Mouse (Mus musculus): Measurements from ENCODE around the gene Sinhcaf. TPM values are rescaled to one million over a fixed set of nuclear protein-coding genes. Genes with fewer than 3 reads are reported as not detected.

The Sinhcaf gene
- polyA plus RNA-seq, 1 experiment from 2014 or later: 187 TPM

- no peaks in the 10 kb centered on the region for H3K9me3 ChIP-seq (replicated peaks)
- H3K4me2 ChIP-seq: no peak overlapping the region
- H3K27ac ChIP-seq: no peak overlapping the region
- H3K4me1 ChIP-seq: no peaks in the 10 kb centered on the region
- 94% methylated on average over 9 of the region's 9 CpGs for WGBS
- H3K36me3 ChIP-seq (ENCODE audit: poor library complexity, severe bottlenecking): no peaks in the 10 kb centered on the region
- H3K27me3 ChIP-seq: no peaks in the 10 kb centered on the region
- ATAC-seq: no peak
- no peak overlapping the region for H3K9ac ChIP-seq
- H3K4me3 ChIP-seq: no peak overlapping the region
Measured at GRCm38 (mm10) chr6:148906958-148907357, 39.3 kb downstream of the Sinhcaf start.

- H3K4me2 ChIP-seq: no peak overlapping the region
- no peak for ATAC-seq
- 71% methylated on average over 3 of the region's 3 CpGs for WGBS
- no peaks in the 10 kb centered on the region for H3K36me3 ChIP-seq (ENCODE audit: poor library complexity, severe bottlenecking)
- no peaks in the 10 kb centered on the region for H3K4me1 ChIP-seq
- H3K27me3 ChIP-seq: no peaks in the 10 kb centered on the region
- H3K9me3 ChIP-seq (replicated peaks): no peaks in the 10 kb centered on the region
- H3K27ac ChIP-seq: no peak overlapping the region
- no peak overlapping the region for H3K9ac ChIP-seq
- no peak overlapping the region for H3K4me3 ChIP-seq
Measured at GRCm38 (mm10) chr6:148902728-148903127, 43.5 kb downstream of the Sinhcaf start.

GRCm38 (mm10) chr6:148896507-148896851 lies 49.8 kb downstream of the Sinhcaf start:
- Histone ChIP-seq H3K4me1 (peaks cover 10% of the 10 kb centered on the region), H3K27ac (peak overlapping the region; percentile 87), H3K4me2 (peak overlapping the region; percentile 88), H3K27me3 (no peaks in the 10 kb centered on the region), H3K9ac (peak overlapping the region; percentile 82), H3K9me3 (replicated peaks) (no peaks in the 10 kb centered on the region), H3K4me3 (peak overlapping the region; percentile 71), H3K36me3 (ENCODE audit: poor library complexity, severe bottlenecking) (no peaks in the 10 kb centered on the region)
- ATAC-seq: peak; percentile 41
- 54% methylated on average over 6 of the region's 6 CpGs for WGBS

GRCm38 (mm10) chr6:148895773-148896506 lies 50.3 kb downstream of the Sinhcaf start, which contains the start of gene Caprin2:
Gene Caprin2 (minus strand): TSS chr6:148896237.
- H3K4me3 ChIP-seq: peak within 1 kb of the TSS; percentile 71
- under 1% methylated on average over 65 of the region's 65 CpGs for WGBS
- peak within 1 kb of the TSS; percentile 87 for H3K27ac ChIP-seq
- H3K9me3 ChIP-seq (replicated peaks): no peaks in the 10 kb centered on the region
- ATAC-seq: peak; percentile 99
- peak within 1 kb of the TSS; percentile 88 for H3K4me2 ChIP-seq
- peaks cover 10% of the 10 kb centered on the region for H3K4me1 ChIP-seq
- no peaks in the 10 kb centered on the region for H3K27me3 ChIP-seq
- no peaks in the 10 kb centered on the region for H3K36me3 ChIP-seq (ENCODE audit: poor library complexity, severe bottlenecking)
- peak within 1 kb of the TSS; percentile 82 for H3K9ac ChIP-seq

GRCm38 (mm10) chr6:148894888-148895772 lies 51.1 kb downstream of the Sinhcaf start:
- 16% methylated on average over 18 of the region's 18 CpGs for WGBS
- H3K36me3 ChIP-seq (ENCODE audit: poor library complexity, severe bottlenecking): no peaks in the 10 kb centered on the region
- no peaks in the 10 kb centered on the region for H3K9me3 ChIP-seq (replicated peaks)
- ATAC-seq: no peak
- no peaks in the 10 kb centered on the region for H3K27me3 ChIP-seq
- peak overlapping the region; percentile 88 for H3K4me2 ChIP-seq
- peak overlapping the region; percentile 82 for H3K9ac ChIP-seq
- H3K4me1 ChIP-seq: peaks cover 10% of the 10 kb centered on the region
- H3K27ac ChIP-seq: peak overlapping the region; percentile 87; the same call in 1 of the 2 replicates
- peak overlapping the region; percentile 71 for H3K4me3 ChIP-seq

- Histone ChIP-seq H3K27me3 (no peaks in the 10 kb centered on the region), H3K4me1 (peaks cover 5% of the 10 kb centered on the region), H3K4me2 (no peak overlapping the region), H3K36me3 (ENCODE audit: poor library complexity, severe bottlenecking) (peaks cover 4% of the 10 kb centered on the region), H3K9ac (no peak overlapping the region), H3K4me3 (no peak overlapping the region), H3K9me3 (replicated peaks) (no peaks in the 10 kb centered on the region), H3K27ac (no peak overlapping the region)
- 79% methylated on average over 1 of the region's 1 CpGs for WGBS
- no peak for ATAC-seq
Measured at GRCm38 (mm10) chr6:148873911-148874310, 72.4 kb downstream of the Sinhcaf start.

Other genes with a start within 250 kb of the Sinhcaf start
- gene Ipo8, start 115.0 kb downstream of the Sinhcaf start, polyA plus RNA-seq (2015; fragmentation: Nextera tagmentation; extraction: Ambion mirVana): 26.0 and 26.6 TPM in 2 replicates
- gene Caprin2, start 50.2 kb downstream of the Sinhcaf start, polyA plus RNA-seq (2015; fragmentation: Nextera tagmentation; extraction: Ambion mirVana): 11.0 and 16.0 TPM in 2 replicates
- 13.5 and 13.9 TPM in 2 replicates for gene Dennd5b, start 155.2 kb upstream of the Sinhcaf start, polyA plus RNA-seq (2015; fragmentation: Nextera tagmentation; extraction: Ambion mirVana)
- gene Gm10203, start 183.7 kb upstream of the Sinhcaf start, polyA plus RNA-seq (2015; fragmentation: Nextera tagmentation; extraction: Ambion mirVana): not detected in 2 replicates
- 8.3 TPM in 2 replicates for gene Etfbkmt, start 193.4 kb upstream of the Sinhcaf start, polyA plus RNA-seq (2015; fragmentation: Nextera tagmentation; extraction: Ambion mirVana)
- 95.6 and 98.2 TPM in 2 replicates for gene Amn1, start 242.2 kb upstream of the Sinhcaf start, polyA plus RNA-seq (2015; fragmentation: Nextera tagmentation; extraction: Ambion mirVana)